Mouse (Mus musculus) layer of hippocampus, postnatal 10 days (tissue): ENCODE results near the gene Cyp4a29. TPM values are rescaled to one million over a fixed set of nuclear protein-coding genes. Genes with fewer than 3 reads are reported as not detected.
"Not testable (repeated sequence)": the region's sequence is repeated elsewhere in the genome, so short reads cannot be mapped to it uniquely, and the experiment has no call there.

Experiments used
- DNase-seq, 2 experiments: peaks; one replicate each; pipeline ENCODE4 v3.0.0; 2021; ENCODE audit warnings: low spot score in 2 of 2
- long read RNA-seq: library from polyadenylated mRNA; stranded (forward); transcript quantifications from one replicate; pipeline ENCODE4 v2.0.0, GENCODE M21; 2023
- total RNA-seq, 2 experiments: library from RNA; stranded (reverse); gene quantifications; 2 replicates each; pipeline ENCODE4 v1.2.3; 2021

Cyp4a29 gene
- total RNA-seq, result not detected
- long read RNA-seq, result 0 reads

DNA sequence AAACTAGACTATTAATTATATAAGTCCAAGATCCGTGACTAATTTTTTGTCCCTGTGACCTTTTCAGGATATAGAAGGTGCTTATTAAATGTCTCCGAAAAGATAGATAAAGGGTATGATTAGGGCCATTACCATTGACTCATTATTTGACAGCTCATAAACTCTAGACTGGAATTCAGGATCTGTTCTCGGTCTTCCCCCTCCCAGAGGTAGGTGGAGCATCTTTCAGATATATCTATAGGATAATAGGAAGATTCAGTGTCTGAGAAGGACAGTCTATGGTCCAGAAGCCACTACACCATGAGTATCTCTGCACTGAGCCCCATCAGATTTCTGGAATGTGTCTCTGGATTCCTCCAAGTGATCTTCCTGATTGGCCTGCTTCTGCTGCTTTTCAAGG, at the start of gene Cyp4a29:
Cyp4a29 (plus strand) TSS at position 301 of the 400 bp plus-strand sequence.
- DNase-seq, result no peak

DNA sequence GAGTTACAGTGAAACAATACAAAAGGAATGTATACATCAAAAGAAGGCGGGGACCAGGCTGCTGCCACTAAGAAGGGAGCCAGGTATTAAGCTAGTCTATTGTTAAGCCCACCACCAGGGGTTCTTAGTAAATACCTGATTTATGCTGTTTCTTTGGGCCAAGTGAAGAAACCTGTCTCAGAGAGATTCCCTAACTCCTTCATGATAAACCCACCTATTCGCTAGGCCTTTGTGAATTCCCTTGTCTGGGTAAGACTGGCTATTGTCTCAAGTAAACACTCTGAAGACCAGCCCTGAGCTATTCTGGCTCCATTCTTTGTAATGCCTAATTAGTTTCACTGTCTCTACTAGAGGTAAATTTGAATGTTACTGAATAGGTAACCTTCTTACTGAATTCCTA, 9.0 kb upstream of the Cyp4a29 start:
- DNase-seq, result not testable (repeated sequence)

DNA sequence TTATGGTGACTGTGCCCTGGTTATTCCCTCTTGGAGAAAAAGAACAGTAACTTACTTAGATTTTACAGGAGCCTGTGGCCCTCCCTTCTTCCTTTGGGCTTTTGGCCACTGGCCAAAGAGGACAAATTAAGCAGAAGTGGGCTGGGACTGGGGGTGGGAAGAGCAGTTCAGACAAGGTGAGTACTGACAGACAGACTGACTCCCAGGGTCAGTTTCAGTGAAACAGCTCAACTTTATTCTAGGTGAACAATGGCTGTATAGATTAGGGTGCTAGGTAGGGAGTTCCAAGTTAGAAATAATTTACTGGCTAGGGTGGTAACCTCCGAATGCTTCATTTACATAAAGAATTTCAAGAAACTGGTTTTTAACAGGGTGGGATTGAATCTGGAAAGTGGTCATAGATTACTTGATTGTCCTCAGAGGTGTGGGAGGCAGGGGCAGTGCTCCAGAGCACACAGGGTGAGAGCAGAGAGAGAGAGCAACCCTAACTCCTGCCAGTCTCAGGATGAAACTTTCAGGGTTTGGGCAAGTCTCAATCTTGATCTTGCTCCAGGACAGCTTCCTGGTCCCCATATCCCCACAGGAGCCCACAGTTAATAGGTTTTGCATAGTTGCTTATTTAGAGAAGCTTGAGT, 5.3 kb upstream of the Cyp4a29 start:
- DNase-seq, result no peak

DNA sequence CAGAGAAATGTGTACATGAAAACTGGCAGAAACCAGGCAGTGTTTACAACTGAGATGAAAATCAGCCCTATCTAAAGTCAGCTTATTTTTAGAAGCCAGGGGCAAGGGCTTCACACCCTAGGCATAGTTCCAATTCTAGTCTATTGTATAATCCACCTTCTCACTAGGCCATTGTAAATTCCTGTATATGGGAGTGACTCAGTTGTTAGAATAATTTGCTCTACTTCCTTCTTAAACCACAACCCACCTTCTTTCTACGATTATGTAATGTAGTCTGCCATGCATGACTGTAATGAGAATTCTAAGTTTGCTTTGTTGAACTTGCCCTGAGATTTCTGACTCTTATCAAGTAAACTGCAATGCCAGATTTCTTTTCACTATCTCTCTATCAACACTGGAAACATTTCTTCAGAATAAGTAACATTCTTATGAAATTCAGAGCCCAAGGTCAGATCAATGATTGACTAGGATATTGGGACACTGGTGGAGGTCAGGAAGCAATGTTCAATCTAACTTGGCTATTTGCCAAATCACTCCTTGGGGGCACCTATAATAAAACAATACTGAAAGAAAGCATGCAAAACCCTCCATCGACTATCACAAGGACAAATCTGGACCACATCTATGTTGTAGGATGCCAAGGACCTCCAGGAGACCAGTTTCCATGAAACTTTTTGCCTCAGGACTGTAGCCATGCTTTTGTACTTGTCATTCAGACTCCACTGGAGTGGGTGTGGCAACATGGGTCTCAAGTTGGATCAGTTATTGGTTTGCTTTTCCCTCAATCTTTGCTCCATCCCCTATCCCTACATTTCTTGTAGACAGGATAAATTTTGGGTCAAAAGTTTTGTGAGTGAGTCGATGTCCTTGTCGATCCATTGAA, 23.0 kb downstream of the Cyp4a29 start:
- not testable (repeated sequence) for DNase-seq

DNA sequence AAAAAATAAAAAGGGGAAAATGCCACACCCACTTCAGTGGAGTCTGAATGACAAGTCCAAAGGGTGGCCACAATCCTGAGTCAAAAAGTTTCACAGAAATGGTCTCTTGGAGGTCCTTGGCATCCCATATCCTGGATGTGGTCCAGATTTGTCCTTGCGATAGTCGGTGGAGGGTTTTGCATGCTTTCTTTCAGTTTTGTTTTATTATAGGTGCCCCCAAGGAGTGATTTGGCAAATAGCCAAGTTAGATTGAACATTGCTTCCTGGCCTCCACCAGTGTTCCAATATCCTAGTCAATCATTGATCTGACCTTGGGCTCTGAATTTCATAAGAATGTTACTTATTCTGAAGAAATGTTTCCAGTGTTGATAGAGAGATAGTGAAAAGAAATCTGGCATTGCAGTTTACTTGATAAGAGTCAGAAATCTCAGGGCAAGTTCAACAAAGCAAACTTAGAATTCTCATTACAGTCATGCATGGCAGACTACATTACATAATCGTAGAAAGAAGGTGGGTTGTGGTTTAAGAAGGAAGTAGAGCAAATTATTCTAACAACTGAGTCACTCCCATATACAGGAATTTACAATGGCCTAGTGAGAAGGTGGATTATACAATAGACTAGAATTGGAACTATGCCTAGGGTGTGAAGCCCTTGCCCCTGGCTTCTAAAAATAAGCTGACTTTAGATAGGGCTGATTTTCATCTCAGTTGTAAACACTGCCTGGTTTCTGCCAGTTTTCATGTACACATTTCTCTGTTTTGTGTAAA, 36.5 kb downstream of the Cyp4a29 start:
- not testable (repeated sequence) for DNase-seq

DNA sequence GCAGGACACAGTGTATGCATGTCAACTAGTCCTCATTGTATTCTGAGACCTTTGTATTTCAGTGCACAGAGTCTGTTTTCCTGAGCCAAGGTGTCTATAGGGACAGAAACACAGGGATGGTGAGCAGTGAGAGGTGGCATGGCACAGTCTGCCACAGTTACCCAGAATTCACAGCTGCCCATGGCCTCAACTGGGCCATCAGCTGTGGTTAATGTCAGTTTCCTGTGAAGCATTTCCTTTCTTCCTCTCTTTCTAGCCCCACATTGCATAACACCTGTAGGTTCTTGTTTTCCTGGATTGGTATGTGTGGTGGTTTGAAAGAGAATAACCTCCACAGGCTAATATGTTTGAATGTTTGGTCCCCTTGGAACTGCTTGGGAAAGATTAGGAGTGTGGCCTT, 38.5 kb downstream of the Cyp4a29 start:
- DNase-seq, result no peak

DNA sequence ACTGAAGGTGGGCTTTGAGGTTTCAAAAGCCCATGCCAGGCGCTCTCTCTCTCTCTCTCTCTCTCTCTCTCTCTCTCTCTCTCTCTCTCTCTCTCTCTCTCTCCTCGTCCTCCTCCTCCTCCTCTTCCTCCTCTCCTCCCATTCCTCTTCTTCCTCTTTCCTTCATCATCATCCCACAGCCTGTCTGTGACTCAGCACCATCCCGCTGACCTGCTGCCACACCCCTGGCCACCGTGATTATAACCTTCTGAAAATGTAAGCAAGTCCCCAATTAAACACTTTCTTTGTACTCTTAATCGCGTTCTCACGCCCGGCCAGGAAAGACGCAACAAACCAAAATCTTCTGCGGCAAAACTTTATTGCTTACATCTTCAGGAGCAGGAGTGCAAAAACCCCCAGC, 38.9 kb downstream of the Cyp4a29 start:
- not testable (repeated sequence) for DNase-seq

DNA sequence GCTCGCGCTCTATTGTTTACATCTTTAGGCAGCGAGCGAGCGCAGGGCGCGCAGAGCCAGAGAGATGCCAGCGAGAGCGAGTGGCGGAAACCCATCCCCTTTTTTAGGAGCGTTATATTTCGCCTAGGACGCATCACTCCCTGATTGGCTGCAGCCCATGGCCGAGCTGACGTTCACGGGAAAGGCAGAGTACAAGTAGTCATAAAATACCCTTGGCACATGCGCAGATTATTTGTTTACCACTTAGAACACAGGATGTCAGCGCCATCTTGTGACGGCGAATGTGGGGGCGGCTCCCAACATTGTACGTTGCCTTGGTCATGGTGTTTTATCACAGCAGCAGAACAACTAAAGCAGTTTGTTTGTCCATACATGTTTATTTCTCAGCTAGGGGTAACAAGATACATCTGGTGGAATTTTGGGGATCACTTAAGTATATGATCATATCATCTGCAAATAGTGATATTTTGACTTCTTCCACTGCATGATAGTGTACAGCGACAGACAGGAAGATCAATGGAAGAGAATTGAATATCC, 39.4 kb downstream of the Cyp4a29 start:
- DNase-seq, result not testable (repeated sequence)

DNA sequence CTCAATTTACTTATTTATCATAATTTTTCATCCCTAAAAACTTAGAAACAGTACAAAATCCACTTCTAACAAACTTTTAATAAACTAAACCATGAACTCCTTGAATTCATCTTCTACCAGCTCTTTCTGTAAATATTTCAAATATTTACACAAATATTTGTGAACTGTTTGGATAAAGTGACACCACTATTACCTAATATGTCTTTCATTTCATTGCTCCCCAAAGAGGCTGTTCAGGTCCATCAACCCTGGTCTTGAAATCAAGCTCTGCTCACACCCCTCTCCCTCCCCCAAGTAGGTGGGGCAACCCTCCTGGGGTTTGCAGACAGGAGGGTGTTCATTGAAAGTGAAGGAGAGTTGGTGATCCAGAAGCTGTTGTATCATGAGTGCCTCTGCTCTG, 56.9 kb downstream of the Cyp4a29 start, which contains the start of gene Cyp4a12a:
Cyp4a12a (plus strand) TSS at position 301 of the 400 bp plus-strand sequence.
- not testable (repeated sequence) for DNase-seq

Other genes with a start within 250 kb of the Cyp4a29 start
- 1 to 10 TPM; 1.2 to 1.6 TPM for gene Stil, start 241.9 kb upstream of the Cyp4a29 start, total RNA-seq
- 1 to 10 TPM; 2.0 to 2.6 TPM for gene Tal1, start 185.7 kb upstream of the Cyp4a29 start, total RNA-seq
- under 1 TPM; 0.42 to 0.57 TPM for gene Pdzk1ip1, start 153.4 kb upstream of the Cyp4a29 start, total RNA-seq
- gene Cyp4x1, start 107.8 kb upstream of the Cyp4a29 start, total RNA-seq, result 10 to 100 TPM; 12.0 to 13.2 TPM
- not detected for gene Cyp4a12a, start 57.0 kb downstream of the Cyp4a29 start, total RNA-seq
- gene Cyp4a12b, start 169.5 kb downstream of the Cyp4a29 start, total RNA-seq, result not detected
- not detected for gene Cyp4a30b, start 210.5 kb downstream of the Cyp4a29 start, total RNA-seq